Mouse (Mus musculus) hindbrain, embryonic 11.5 days (tissue): ENCODE results near the gene Scel. TPM values are rescaled to one million over a fixed set of nuclear protein-coding genes. Genes with fewer than 3 reads are reported as not detected.

ENCODE experiments used
- ATAC-seq: fragments of 200-750 bp; cut with Nextera tagmentation; 2 replicates; pipeline ENCODE4 v1.8.0; 2017; ENCODE audit warnings: mild to moderate bottlenecking, moderate TSS enrichment, moderate library complexity; ENCODE audit not compliant: low FRiP score
- DNase-seq: peaks from one replicate; pipeline ENCODE4 v3.0.0-alpha.2; 2015; ENCODE audit warnings: low spot score
- H3K27ac ChIP-seq: fragments of 300-500 bp; sonication (generic); 2 replicates; pipeline ENCODE4 v1.5.1; 2014; ENCODE audit warnings: mild to moderate bottlenecking, low read depth, low read length
- H3K27me3 ChIP-seq: fragments of 300-500 bp; sonication (generic); 2 replicates; pipeline ENCODE4 v1.6.1; 2014; ENCODE audit warnings: mild to moderate bottlenecking, low read length, moderate library complexity, mixed read lengths; ENCODE audit not compliant: control insufficient read depth, insufficient read depth
- H3K36me3 ChIP-seq: fragments of 300-500 bp; sonication (generic); 2 replicates; pipeline ENCODE4 v1.6.1; 2014; ENCODE audit warnings: mild to moderate bottlenecking, low read length, moderate library complexity, mixed read lengths; ENCODE audit not compliant: control insufficient read depth, insufficient read depth
- H3K4me1 ChIP-seq: fragments of 300-500 bp; sonication (generic); replicated peaks from 2 replicates; pipeline ENCODE4 v1.6.1; 2014; ENCODE audit warnings: low read length, mixed read lengths; ENCODE audit not compliant: control insufficient read depth, insufficient read depth
- H3K4me2 ChIP-seq: fragments of 300-500 bp; sonication (generic); replicated peaks from 2 replicates; pipeline ENCODE4 v1.6.1; 2014; ENCODE audit warnings: mild to moderate bottlenecking, low read depth, low read length
- H3K4me3 ChIP-seq: fragments of 300-500 bp; sonication (generic); 2 replicates; pipeline ENCODE4 v1.5.1; 2014; ENCODE audit warnings: low read depth, low read length
- H3K9ac ChIP-seq: fragments of 300-500 bp; sonication (generic); 2 replicates; pipeline ENCODE4 v1.6.1; 2014; ENCODE audit warnings: low read depth, low read length
- H3K9me3 ChIP-seq: fragments of 300-500 bp; sonication (generic); 2 replicates; pipeline ENCODE4 v1.6.1; 2016; ENCODE audit warnings: low read length; ENCODE audit not compliant: control insufficient read depth
- WGBS: fragments of 180-500 bp; shearing (Covaris S2); extraction: QIAGEN DNeasy Blood & Tissue Kit; methylation state at CpG from one replicate; pipeline ENCODE4 v1.1.7; 2014; 5-methylcytosine and 5-hydroxymethylcytosine counted together
- polyA plus RNA-seq: library from polyadenylated mRNA; unstranded; fragments of >200 nt; fragmentation: Nextera tagmentation; extraction: Ambion mirVana; gene quantifications from 2 replicates; pipeline ENCODE4 v1.2.1, GENCODE M21; 2014

Scel gene
- polyA plus RNA-seq, 1 experiment from 2014 or later, result 0.11 TPM

DNA sequence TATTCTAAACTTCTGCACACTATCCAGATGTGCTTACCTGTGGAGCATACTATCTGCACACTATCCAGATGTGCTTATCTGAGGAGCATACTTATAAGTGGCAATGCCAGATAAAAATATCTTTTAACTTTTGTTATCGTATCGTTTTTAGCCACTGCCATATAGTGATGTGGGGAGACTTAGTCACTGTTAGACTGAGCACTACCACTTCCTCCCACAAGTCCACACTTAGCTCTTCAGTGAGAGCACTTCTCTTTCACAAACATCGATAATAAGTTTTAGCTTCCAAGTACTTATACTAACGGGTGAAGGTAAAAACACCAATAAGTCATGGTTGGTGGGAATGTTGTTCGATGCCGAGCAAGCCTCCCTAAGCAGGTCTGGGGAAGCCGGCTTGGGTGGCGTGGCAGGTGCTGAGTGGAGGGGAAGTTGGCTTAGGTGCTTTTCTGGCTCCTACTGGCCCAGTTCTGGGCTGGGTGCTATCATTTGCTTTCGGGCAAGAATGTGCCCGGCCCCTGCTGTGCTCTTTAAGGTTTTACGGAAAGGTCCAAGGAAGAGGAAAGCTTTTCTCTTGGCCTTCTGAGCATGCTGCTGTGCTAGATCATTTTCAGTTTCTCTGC, 18.7 kb downstream of the Scel start:
- ATAC-seq, result no peak
- no peak for DNase-seq
- no peak overlapping the region for H3K4me3 ChIP-seq
- 95% methylated on average over 11 of the region's 11 CpGs for WGBS
- H3K27me3 ChIP-seq, result no peaks in the 10 kb centered on the region
- H3K4me2 ChIP-seq, result no peak overlapping the region
- no peaks in the 10 kb centered on the region for H3K9me3 ChIP-seq
- no peaks in the 10 kb centered on the region for H3K36me3 ChIP-seq
- H3K27ac ChIP-seq, result no peak overlapping the region
- H3K4me1 ChIP-seq, result peaks cover 2% of the 10 kb centered on the region; the same call in 1 of the 2 replicates
- H3K9ac ChIP-seq, result no peak overlapping the region

DNA sequence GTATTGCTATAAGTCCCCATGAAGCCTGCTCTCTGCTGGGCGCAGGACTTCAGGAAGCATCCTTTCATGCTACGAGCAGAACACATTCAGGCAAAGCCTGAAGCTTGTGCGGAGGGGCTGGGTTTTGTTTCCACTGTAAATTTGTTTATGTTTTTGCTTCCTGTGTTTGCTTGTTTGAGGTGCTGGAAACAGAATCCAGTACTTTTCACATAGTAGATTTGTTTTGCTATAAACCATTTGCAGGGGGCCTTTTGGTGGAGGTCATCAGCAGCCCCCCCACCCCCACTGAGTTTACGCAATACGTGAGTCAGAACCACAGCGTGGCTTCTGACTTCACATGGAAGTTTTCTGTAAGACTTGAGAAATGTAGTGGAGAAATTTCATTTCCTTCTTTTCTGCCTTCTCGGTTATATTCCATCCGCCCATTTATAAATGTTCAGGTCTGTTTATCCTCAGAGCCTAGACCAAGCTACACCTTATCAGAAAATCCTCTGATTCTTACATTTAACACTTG, 22.4 kb downstream of the Scel start:
- no peak overlapping the region for H3K27ac ChIP-seq
- no peak for DNase-seq
- H3K4me3 ChIP-seq, result no peak overlapping the region
- no peaks in the 10 kb centered on the region for H3K27me3 ChIP-seq
- 89% methylated on average over 8 of the region's 8 CpGs for WGBS
- H3K4me2 ChIP-seq, result no peak overlapping the region
- no peaks in the 10 kb centered on the region for H3K36me3 ChIP-seq
- H3K9ac ChIP-seq, result no peak overlapping the region
- no peaks in the 10 kb centered on the region for H3K9me3 ChIP-seq
- H3K4me1 ChIP-seq, result no peaks in the 10 kb centered on the region
- ATAC-seq, result no peak

DNA sequence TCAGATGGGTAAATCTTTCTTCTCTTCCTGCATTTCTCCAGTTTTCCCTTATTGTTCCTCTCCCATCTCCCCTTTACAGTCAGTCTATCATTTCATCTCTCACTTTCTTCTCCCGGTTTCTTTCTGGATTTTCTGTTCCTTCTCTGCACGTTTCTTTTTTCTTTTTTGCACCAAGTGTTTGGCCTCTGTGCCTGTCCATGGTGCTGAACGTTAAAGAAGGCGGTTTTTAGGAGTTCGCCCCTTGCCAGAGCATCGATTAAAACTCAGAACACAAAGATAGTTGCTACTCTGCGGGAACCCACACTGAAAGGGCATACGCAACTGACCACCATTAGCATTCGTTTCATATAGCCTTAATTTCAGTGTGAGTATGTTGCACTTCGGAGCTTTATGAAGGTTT, 23.2 kb downstream of the Scel start:
- Histone ChIP-seq H3K36me3 (no peaks in the 10 kb centered on the region), H3K9me3 (no peaks in the 10 kb centered on the region), H3K4me2 (no peak overlapping the region), H3K4me1 (no peaks in the 10 kb centered on the region), H3K27me3 (no peaks in the 10 kb centered on the region), H3K4me3 (no peak overlapping the region), H3K9ac (no peak overlapping the region), H3K27ac (no peak overlapping the region)
- no peak for ATAC-seq
- peak; percentile 48 for DNase-seq
- 47% methylated on average over 10 of the region's 10 CpGs for WGBS

DNA sequence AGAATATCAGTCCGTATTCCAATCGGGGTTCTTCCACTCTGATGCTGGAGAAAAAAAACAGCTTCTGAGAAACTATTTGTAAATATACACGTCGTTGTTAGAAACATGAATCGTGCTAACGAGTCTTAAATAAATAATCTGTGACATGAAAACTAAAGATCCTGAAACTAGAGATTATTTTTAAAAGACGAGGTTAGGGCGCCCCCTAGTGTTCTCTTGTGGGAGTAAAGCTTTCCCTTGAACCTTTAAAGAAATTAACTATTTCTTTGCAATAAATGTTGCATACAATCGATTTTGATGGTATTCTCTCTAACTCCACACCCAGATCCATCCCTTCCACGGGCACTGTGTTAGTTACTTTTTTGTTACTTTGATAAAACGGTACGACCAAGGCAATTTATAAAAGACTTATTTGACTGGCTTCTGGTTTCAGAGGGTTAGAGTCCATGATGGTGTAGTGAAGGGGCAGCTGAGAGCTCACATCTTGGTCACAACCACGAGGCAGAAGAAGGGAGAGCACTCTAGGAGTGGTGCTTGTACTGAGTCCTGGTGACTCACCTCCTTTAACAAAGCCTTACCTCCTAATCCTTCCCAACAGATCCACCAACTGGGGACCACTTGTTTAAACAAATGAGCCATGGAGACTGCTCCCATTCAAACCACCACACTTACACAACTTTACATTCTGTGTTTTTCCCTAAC, 24.4 kb downstream of the Scel start:
- 17% methylated on average over 13 of the region's 13 CpGs for WGBS
- Histone ChIP-seq H3K4me3 (no peak overlapping the region), H3K9me3 (no peaks in the 10 kb centered on the region), H3K4me2 (no peak overlapping the region), H3K27me3 (no peaks in the 10 kb centered on the region), H3K4me1 (no peaks in the 10 kb centered on the region), H3K9ac (no peak overlapping the region), H3K36me3 (no peaks in the 10 kb centered on the region), H3K27ac (no peak overlapping the region)
- DNase-seq (peak; percentile 82), ATAC-seq (peak; percentile 28; the same call in 1 of the 2 replicates)

DNA sequence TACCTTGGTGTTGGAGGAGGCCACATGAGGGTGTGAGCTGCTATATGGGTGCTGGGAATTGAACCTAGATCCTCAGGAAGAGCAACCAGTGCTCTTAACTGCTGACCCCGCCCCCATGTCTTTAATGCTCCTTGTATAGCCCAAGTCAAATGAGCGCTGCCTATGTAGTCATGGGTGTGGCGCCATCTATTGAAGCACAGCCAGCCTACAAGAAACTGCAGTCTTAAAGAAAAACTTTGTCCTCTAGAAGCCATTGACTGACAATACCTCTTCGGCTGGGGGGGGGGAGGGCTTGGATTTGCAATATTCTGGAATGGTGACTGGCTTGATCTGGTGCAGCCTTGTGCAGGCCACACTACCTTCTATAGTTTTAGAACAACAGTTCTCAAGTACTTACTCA, 26.7 kb downstream of the Scel start:
- no peak overlapping the region for H3K9ac ChIP-seq
- no peaks in the 10 kb centered on the region for H3K36me3 ChIP-seq
- ATAC-seq (no peak), DNase-seq (no peak)
- WGBS, result 68% methylated on average over 4 of the region's 4 CpGs
- no peak overlapping the region for H3K4me2 ChIP-seq
- no peaks in the 10 kb centered on the region for H3K27me3 ChIP-seq
- H3K9me3 ChIP-seq, result no peaks in the 10 kb centered on the region
- H3K27ac ChIP-seq, result no peak overlapping the region
- no peak overlapping the region for H3K4me3 ChIP-seq
- H3K4me1 ChIP-seq, result no peaks in the 10 kb centered on the region

DNA sequence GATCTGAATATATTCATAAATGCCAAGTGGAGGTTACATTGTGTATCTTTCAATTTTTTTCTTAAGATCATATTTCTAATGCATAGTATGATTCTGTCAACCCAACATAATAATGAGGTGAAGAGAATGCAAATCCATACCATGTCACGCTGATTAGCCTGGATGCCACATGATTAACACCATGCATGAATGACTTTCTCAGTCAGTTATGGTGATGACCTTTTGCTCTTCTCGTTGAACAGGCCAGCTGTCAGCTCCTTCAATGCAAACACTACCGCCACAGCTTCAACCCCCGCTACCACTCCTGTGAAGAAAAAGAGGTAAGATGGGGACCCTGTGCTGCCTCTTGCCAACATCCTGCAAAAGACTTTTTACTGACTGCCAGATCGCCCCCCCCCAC, 28.5 kb downstream of the Scel start:
- H3K9ac ChIP-seq, result no peak overlapping the region
- no peak overlapping the region for H3K27ac ChIP-seq
- ATAC-seq (peak; percentile 55), DNase-seq (no peak)
- no peak overlapping the region for H3K4me2 ChIP-seq
- no peaks in the 10 kb centered on the region for H3K4me1 ChIP-seq
- H3K4me3 ChIP-seq, result no peak overlapping the region
- H3K27me3 ChIP-seq, result no peaks in the 10 kb centered on the region
- H3K36me3 ChIP-seq, result no peaks in the 10 kb centered on the region
- no peaks in the 10 kb centered on the region for H3K9me3 ChIP-seq
- WGBS, result 43% methylated on average over 5 of the region's 5 CpGs

DNA sequence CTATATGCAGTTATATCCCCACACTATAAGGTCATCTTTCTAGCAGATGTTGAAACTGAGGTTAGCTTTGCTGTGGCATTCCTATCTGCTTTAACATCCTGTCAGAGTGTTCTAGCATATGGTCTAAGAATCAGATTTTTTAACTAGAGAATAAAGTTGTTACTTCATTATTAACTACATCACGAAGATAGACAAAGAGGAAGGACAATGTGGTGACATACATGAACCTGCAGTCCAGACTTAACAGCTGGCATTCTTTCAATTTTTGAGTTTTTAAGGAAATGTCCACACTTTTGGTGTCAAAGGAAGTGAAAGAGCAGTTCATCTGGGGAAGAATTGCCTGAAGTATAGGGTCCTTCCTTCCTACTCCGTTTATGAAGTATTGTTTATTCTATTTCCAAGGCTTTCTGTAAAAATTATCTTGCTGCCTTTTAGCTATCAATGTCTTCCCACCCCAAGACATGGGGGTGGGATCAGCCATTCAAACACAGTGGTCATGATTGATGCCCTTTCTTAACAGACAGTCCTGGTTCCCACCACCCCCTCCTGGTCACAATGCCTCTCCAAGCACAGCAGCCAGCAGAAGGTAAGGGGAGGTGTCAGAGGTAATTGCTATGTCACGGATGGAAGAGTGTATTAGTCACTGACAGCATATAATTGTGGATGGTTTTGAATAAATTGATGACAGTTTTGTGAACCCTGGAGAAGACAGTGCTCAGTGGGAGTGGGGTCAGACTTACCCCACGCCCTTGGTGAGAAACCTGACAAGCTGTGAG, 30.4 kb downstream of the Scel start:
- H3K4me1 ChIP-seq, result no peaks in the 10 kb centered on the region
- WGBS, result 50% methylated on average over 4 of the region's 4 CpGs
- ATAC-seq, result peak; percentile 71

DNA sequence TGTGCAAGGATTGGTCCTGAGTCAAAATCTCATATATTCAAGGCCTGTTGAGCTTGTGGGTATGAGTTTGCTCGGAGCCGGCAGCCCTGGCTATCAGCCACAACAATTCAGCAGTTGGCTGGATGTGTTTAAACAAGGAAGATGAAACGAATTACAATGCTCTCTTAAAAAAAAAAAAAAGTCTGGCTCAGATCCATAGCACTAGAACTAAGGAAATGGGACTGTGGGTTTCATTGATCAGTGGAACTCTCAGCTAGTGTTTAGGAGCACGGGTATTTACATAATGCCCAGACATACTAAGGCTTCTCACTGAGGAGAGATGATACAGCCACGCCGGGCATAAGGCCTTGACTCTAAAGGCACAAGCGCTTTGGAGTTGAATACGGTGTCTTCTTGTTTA, 32.6 kb downstream of the Scel start:
- Histone ChIP-seq H3K36me3 (no peaks in the 10 kb centered on the region), H3K27ac (no peak overlapping the region), H3K4me3 (no peak overlapping the region), H3K9ac (no peak overlapping the region), H3K9me3 (no peaks in the 10 kb centered on the region), H3K27me3 (no peaks in the 10 kb centered on the region), H3K4me1 (no peaks in the 10 kb centered on the region), H3K4me2 (no peak overlapping the region)
- DNase-seq, result no peak
- 74% methylated on average over 8 of the region's 8 CpGs for WGBS
- no peak for ATAC-seq

More for the DNA sequence above, 30.4 kb downstream of the Scel start:
- H3K27ac ChIP-seq, result no peak overlapping the region
- H3K9me3 ChIP-seq, result no peaks in the 10 kb centered on the region
- no peak overlapping the region for H3K9ac ChIP-seq
- H3K4me2 ChIP-seq, result no peak overlapping the region
- H3K27me3 ChIP-seq, result no peaks in the 10 kb centered on the region
- H3K4me3 ChIP-seq, result no peak overlapping the region
- H3K36me3 ChIP-seq, result no peaks in the 10 kb centered on the region
- no peak for DNase-seq
